Mouse (Mus musculus): ENCODE results near the gene Dnaja2.

GRCm38 (mm10) chr8:85512234-85512633 lies 42.9 kb downstream of the Dnaja2 start:
- TF ChIP-seq POLR2A (IDR thresholded peaks at IDR 0.05; ENCODE audit: low read depth, low read length): no peak
- TF ChIP-seq CTCF (IDR thresholded peaks at IDR 0.05; ENCODE audit: extremely low read depth, insufficient read depth, insufficient read length, insufficient replicate concordance): no peak

Measured in spleen, adult 2 months (tissue).